Mouse (Mus musculus) C2C12 (cell line): ENCODE results near the gene Icam2. TPM values are rescaled to one million over a fixed set of nuclear protein-coding genes. Genes with fewer than 3 reads are reported as not detected.

Experiments
- H3K27me3 ChIP-seq: one replicate; pipeline ENCODE4 v1.6.1; 2011; ENCODE audit not compliant: control insufficient read depth, insufficient read depth, insufficient read length
- H3K36me3 ChIP-seq: one replicate; pipeline ENCODE4 v1.6.1; 2011; ENCODE audit not compliant: control insufficient read depth, insufficient read depth
- H3K4me3 ChIP-seq: one replicate; pipeline ENCODE4 v1.5.1; 2011; ENCODE audit warnings: mild to moderate bottlenecking, control low read depth; ENCODE audit not compliant: poor library complexity, insufficient read depth, severe bottlenecking
- H3K79me2 ChIP-seq: one replicate; pipeline ENCODE4 v1.6.1; 2011; ENCODE audit not compliant: control insufficient read depth, insufficient read depth
- H3K79me3 ChIP-seq: one replicate; pipeline ENCODE4 v1.6.1; 2011; ENCODE audit warnings: low read depth, control low read depth
- H3ac ChIP-seq: one replicate; pipeline ENCODE3; 2011; ENCODE audit warnings: low read depth; ENCODE audit not compliant: control insufficient read depth, insufficient read length
- CEBPB ChIP-seq: IDR thresholded peaks from one replicate; pipeline ENCODE4 v1.6.1; 2011; ENCODE audit warnings: low read depth, mild to moderate bottlenecking, control low read depth, moderate library complexity
- CTCF ChIP-seq: IDR thresholded peaks from one replicate; pipeline ENCODE4 v1.5.1; 2011; ENCODE audit not compliant: control insufficient read depth, insufficient read depth, insufficient read length
- FOSL1 ChIP-seq: IDR thresholded peaks from one replicate; pipeline ENCODE4 v1.8.0; 2011; ENCODE audit warnings: mild to moderate bottlenecking, low read length; ENCODE audit not compliant: poor library complexity, insufficient read depth, severe bottlenecking
- MAX ChIP-seq: IDR thresholded peaks from one replicate; pipeline ENCODE4 v1.6.1; 2011; ENCODE audit warnings: mild to moderate bottlenecking, control low read depth
- MYOD1 ChIP-seq: IDR thresholded peaks from one replicate; pipeline ENCODE4 v1.6.1; 2011; ENCODE audit warnings: low read depth; ENCODE audit not compliant: control insufficient read depth, insufficient read length
- MYOG ChIP-seq: IDR thresholded peaks from one replicate; pipeline ENCODE4 v1.6.1; 2011; ENCODE audit not compliant: control insufficient read depth, insufficient read length; ENCODE audit errors: extremely low read depth
- USF1 ChIP-seq: IDR thresholded peaks from one replicate; pipeline ENCODE4 v1.6.1; 2011; ENCODE audit warnings: low read depth, mild to moderate bottlenecking, control low read depth, moderate library complexity
- polyA plus RNA-seq: library from polyadenylated mRNA; unstranded; fragments of >200 nt; fragmentation: generic; extraction: Trizol; gene quantifications from one replicate; pipeline ENCODE4 v1.2.1, GENCODE M21; 2012; ENCODE audit warnings: missing spikeins

Icam2 gene
- polyA plus RNA-seq, 1 experiment: not detected

- peaks cover 87% of the 10 kb centered on the region for H3K36me3 ChIP-seq
- H3K4me3 ChIP-seq: no peak overlapping the region
- H3K79me3 ChIP-seq: no peaks in the 10 kb centered on the region
- TF ChIP-seq FOSL1 (no peak), USF1 (no peak), MYOG (no peak), MYOD1 (no peak), MAX (no peak), CEBPB (no peak), CTCF (no peak)
- no peaks in the 10 kb centered on the region for H3K27me3 ChIP-seq
- no peak overlapping the region for H3ac ChIP-seq
- no peaks in the 10 kb centered on the region for H3K79me2 ChIP-seq
Observed at GRCm38 (mm10) chr11:106416331-106416730, 28.5 kb upstream of the Icam2 start.

GRCm38 (mm10) chr11:106412641-106413360 lies 24.9 kb upstream of the Icam2 start:
- H3K4me3 ChIP-seq: no peak overlapping the region
- H3ac ChIP-seq: no peak overlapping the region
- H3K79me2 ChIP-seq: no peaks in the 10 kb centered on the region
- TF ChIP-seq MYOD1: no peak
- TF ChIP-seq CTCF: no peak
- TF ChIP-seq MAX: no peak
- no peak for TF ChIP-seq CEBPB
- no peak for TF ChIP-seq USF1
- TF ChIP-seq MYOG: no peak
- TF ChIP-seq FOSL1: no peak
- H3K79me3 ChIP-seq: no peaks in the 10 kb centered on the region
- no peaks in the 10 kb centered on the region for H3K27me3 ChIP-seq
- H3K36me3 ChIP-seq: peaks cover 89% of the 10 kb centered on the region

- no peak for TF ChIP-seq USF1
- H3ac ChIP-seq: no peak overlapping the region
- no peak overlapping the region for H3K4me3 ChIP-seq
- no peaks in the 10 kb centered on the region for H3K79me2 ChIP-seq
- H3K27me3 ChIP-seq: no peaks in the 10 kb centered on the region
- peaks cover 87% of the 10 kb centered on the region for H3K36me3 ChIP-seq
- no peaks in the 10 kb centered on the region for H3K79me3 ChIP-seq
Observed at GRCm38 (mm10) chr11:106411157-106411556, 23.3 kb upstream of the Icam2 start.

- Histone ChIP-seq H3ac (no peak overlapping the region), H3K27me3 (no peaks in the 10 kb centered on the region), H3K79me3 (no peaks in the 10 kb centered on the region), H3K36me3 (peaks cover 89% of the 10 kb centered on the region), H3K4me3 (no peak overlapping the region), H3K79me2 (no peaks in the 10 kb centered on the region)
- TF ChIP-seq CTCF (no peak), MYOG (no peak), CEBPB (no peak), MYOD1 (no peak), FOSL1 (no peak), MAX (no peak), USF1 (no peak)
Observed at GRCm38 (mm10) chr11:106410507-106410906, 22.6 kb upstream of the Icam2 start.

GRCm38 (mm10) chr11:106410011-106410410 lies 22.1 kb upstream of the Icam2 start:
- Histone ChIP-seq H3ac (no peak overlapping the region), H3K36me3 (peaks cover 91% of the 10 kb centered on the region), H3K79me2 (no peaks in the 10 kb centered on the region), H3K27me3 (no peaks in the 10 kb centered on the region), H3K79me3 (no peaks in the 10 kb centered on the region), H3K4me3 (no peak overlapping the region)
- no peak for TF ChIP-seq FOSL1
- TF ChIP-seq CTCF: no peak
- TF ChIP-seq MYOG: no peak
- TF ChIP-seq USF1: no peak
- TF ChIP-seq MYOD1: no peak
- no peak for TF ChIP-seq MAX
- no peak for TF ChIP-seq CEBPB

- H3K36me3 ChIP-seq: peaks cover 61% of the 10 kb centered on the region
Observed at GRCm38 (mm10) chr11:106398481-106398880, 10.6 kb upstream of the Icam2 start.

More at GRCm38 (mm10) chr11:106398481-106398880, 10.6 kb upstream of the Icam2 start:
- Histone ChIP-seq H3K79me3 (no peaks in the 10 kb centered on the region), H3K4me3 (no peak overlapping the region), H3K79me2 (no peaks in the 10 kb centered on the region), H3K27me3 (no peaks in the 10 kb centered on the region), H3ac (no peak overlapping the region)
- no peak for TF ChIP-seq MYOD1
- no peak for TF ChIP-seq USF1
- no peak for TF ChIP-seq CEBPB
- no peak for TF ChIP-seq CTCF
- no peak for TF ChIP-seq FOSL1
